ENCODE assay signal across 7 mouse cellular contexts in genomic region chr19:6926559-6927255, GRCm38 (mm10). TPM values are rescaled to one million over a fixed set of nuclear protein-coding genes. Genes with fewer than 3 reads are reported as not detected.
DNase-seq lines count a peak whose midpoint lies in the region; ATAC-seq and TF ChIP-seq lines count a peak whose summit lies in the region.

No protein-coding gene starts in this region.

- no peak overlapping the region for H3K27ac ChIP-seq in heart, postnatal 0 days (ENCODE audit: low read depth)
- H3K27ac ChIP-seq in limb, embryonic 11.5 days (replicated peaks; ENCODE audit: low read depth, low read length) = no peak overlapping the region
- no peak overlapping the region for H3K27ac ChIP-seq in neural tube, embryonic 13.5 days (replicated peaks)

- H3K9ac ChIP-seq in heart, postnatal 0 days (replicated peaks; ENCODE audit: low read depth, low read length) = no peak overlapping the region
- peak overlapping the region; percentile 27; the same call in 1 of the 2 replicates for H3K9ac ChIP-seq in limb, embryonic 11.5 days (ENCODE audit: low read length)
- H3K9ac ChIP-seq in neural tube, embryonic 13.5 days = no peak overlapping the region

- H3K4me3 ChIP-seq in heart, postnatal 0 days (ENCODE audit: low read depth, low read length) = peak overlapping the region; percentile 20; the same call in 1 of the 2 replicates
- H3K4me3 ChIP-seq in limb, embryonic 11.5 days (ENCODE audit: low read depth, low read length) = peak overlapping the region; percentile 15
- peak overlapping the region; percentile 14; the same call in 1 of the 2 replicates for H3K4me3 ChIP-seq in neural tube, embryonic 13.5 days

- H3K36me3 ChIP-seq in heart, postnatal 0 days (replicated peaks; ENCODE audit: control insufficient read depth, insufficient read depth, low read length) = no peaks in the 10 kb centered on the region
- no peaks in the 10 kb centered on the region for H3K36me3 ChIP-seq in limb, embryonic 11.5 days (ENCODE audit: control insufficient read depth, insufficient read depth, low read length)
- no peaks in the 10 kb centered on the region for H3K36me3 ChIP-seq in neural tube, embryonic 13.5 days

- 19% methylated on average over 26 of the region's 26 CpGs for WGBS in heart, postnatal 0 days
- WGBS in limb, embryonic 11.5 days = 10% methylated on average over 26 of the region's 26 CpGs
- WGBS in neural tube, embryonic 13.5 days = 14% methylated on average over 26 of the region's 26 CpGs

- no peak for ATAC-seq in heart, postnatal 0 days (ENCODE audit: insufficient read depth, low read depth)
- ATAC-seq in limb, embryonic 11.5 days (ENCODE audit: insufficient number of reproducible peaks, low FRiP score, low TSS enrichment, low read depth) = no peak
- ATAC-seq in neural tube, embryonic 13.5 days (ENCODE audit: low read depth) = no peak
- no peak for ATAC-seq in frontal cortex, adult (ENCODE audit: low TSS enrichment)

- DNase-seq in urinary bladder, adult 2 months (ENCODE audit: low spot score) = peak; percentile 75
- DNase-seq in urinary bladder, postnatal 10 days (ENCODE audit: low spot score) = no peak
- no peak for DNase-seq in heart, postnatal 0 days (ENCODE audit: low spot score)
- peak; percentile 68 for DNase-seq in limb, embryonic 11.5 days (ENCODE audit: low spot score)
- DNase-seq in cerebellum, adult 9-10 months = no peak

- H3K9me3 ChIP-seq in heart, postnatal 0 days (replicated peaks; ENCODE audit: control insufficient read depth, low read length) = no peaks in the 10 kb centered on the region
- H3K9me3 ChIP-seq in limb, embryonic 11.5 days (ENCODE audit: control insufficient read depth, low read length) = no peaks in the 10 kb centered on the region
- no peaks in the 10 kb centered on the region for H3K9me3 ChIP-seq in neural tube, embryonic 13.5 days

- peaks cover 21% of the 10 kb centered on the region for H3K4me1 ChIP-seq in heart, postnatal 0 days (ENCODE audit: control insufficient read depth, insufficient read depth)
- H3K4me1 ChIP-seq in limb, embryonic 11.5 days (ENCODE audit: control insufficient read depth, insufficient read depth, low read length) = peaks cover 2% of the 10 kb centered on the region; the same call in 1 of the 2 replicates
- peaks cover 28% of the 10 kb centered on the region for H3K4me1 ChIP-seq in neural tube, embryonic 13.5 days (replicated peaks)

- H3K4me2 ChIP-seq in heart, postnatal 0 days (ENCODE audit: low read depth, low read length) = peak overlapping the region; percentile 38
- peak overlapping the region; percentile 32 for H3K4me2 ChIP-seq in limb, embryonic 11.5 days (ENCODE audit: low read depth, severe bottlenecking)
- H3K4me2 ChIP-seq in neural tube, embryonic 13.5 days = peak overlapping the region; percentile 43

- no peak for TF ChIP-seq EP300 in heart, postnatal 0 days (IDR thresholded peaks at IDR 0.05; ENCODE audit: low read depth)

- peaks cover 51% of the 10 kb centered on the region for H3K27me3 ChIP-seq in heart, postnatal 0 days (ENCODE audit: control insufficient read depth, insufficient read depth, low read length)
- peaks cover 78% of the 10 kb centered on the region for H3K27me3 ChIP-seq in limb, embryonic 11.5 days (ENCODE audit: control insufficient read depth, insufficient read depth, low read length)
- peaks cover 88% of the 10 kb centered on the region for H3K27me3 ChIP-seq in neural tube, embryonic 13.5 days

- no peak for TF ChIP-seq CTCF in heart, postnatal 0 days (IDR thresholded peaks at IDR 0.05; ENCODE audit: low read depth)

RNA-seq across cellular contexts. Expression of gene Catsperz, which starts 1.5 kb away (rescaled TPM):
- polyA plus RNA-seq in urinary bladder, adult 2 months (2012; rRNA removed) = 3.6 and 4.1 TPM in 2 replicates
- total RNA-seq in heart, postnatal 0 days (2014; rRNA removed; ENCODE audit: low replicate concordance) = not detected in 2 replicates
- 2.2 and 2.5 TPM in 2 replicates for polyA plus RNA-seq in heart, postnatal 0 days (2015; fragmentation: Nextera tagmentation; extraction: Ambion mirVana)
- 0.71 and 1.3 TPM in 2 replicates for polyA plus RNA-seq in limb, embryonic 11.5 days (2014; fragmentation: Nextera tagmentation; extraction: Ambion mirVana)
- polyA plus RNA-seq in neural tube, embryonic 13.5 days (2015; fragmentation: Nextera tagmentation; extraction: Ambion mirVana) = 3.0 and 7.9 TPM in 2 replicates

RNA-seq across cellular contexts. Expression of gene Esrra, which starts 5.1 kb away (rescaled TPM):
- polyA plus RNA-seq in urinary bladder, adult 2 months (2012; rRNA removed) = 55.8 and 59.1 TPM in 2 replicates
- 189 and 194 TPM in 2 replicates for total RNA-seq in heart, postnatal 0 days (2014; rRNA removed; ENCODE audit: low replicate concordance)
- 49.1 and 51.7 TPM in 2 replicates for polyA plus RNA-seq in heart, postnatal 0 days (2015; fragmentation: Nextera tagmentation; extraction: Ambion mirVana)
- 1.9 and 3.3 TPM in 2 replicates for polyA plus RNA-seq in limb, embryonic 11.5 days (2014; fragmentation: Nextera tagmentation; extraction: Ambion mirVana)
- polyA plus RNA-seq in neural tube, embryonic 13.5 days (2015; fragmentation: Nextera tagmentation; extraction: Ambion mirVana) = 15.5 and 16.9 TPM in 2 replicates

RNA-seq across cellular contexts. Expression of gene Kcnk4, which starts 7.6 kb away (rescaled TPM):
- polyA plus RNA-seq in urinary bladder, adult 2 months (2012; rRNA removed) = 1.6 and 1.8 TPM in 2 replicates
- not detected in 2 replicates for total RNA-seq in heart, postnatal 0 days (2014; rRNA removed; ENCODE audit: low replicate concordance)
- 0.04 and 0.30 TPM in 2 replicates for polyA plus RNA-seq in heart, postnatal 0 days (2015; fragmentation: Nextera tagmentation; extraction: Ambion mirVana)
- 0.24 and 0.31 TPM in 2 replicates for polyA plus RNA-seq in limb, embryonic 11.5 days (2014; fragmentation: Nextera tagmentation; extraction: Ambion mirVana)
- polyA plus RNA-seq in neural tube, embryonic 13.5 days (2015; fragmentation: Nextera tagmentation; extraction: Ambion mirVana) = 3.4 and 5.2 TPM in 2 replicates

RNA-seq across cellular contexts. Expression of gene Bad, which starts 15.0 kb away (rescaled TPM):
- 67.2 and 75.9 TPM in 2 replicates for polyA plus RNA-seq in urinary bladder, adult 2 months (2012; rRNA removed)
- 46.8 and 76.0 TPM in 2 replicates for total RNA-seq in heart, postnatal 0 days (2014; rRNA removed; ENCODE audit: low replicate concordance)
- 60.7 and 62.6 TPM in 2 replicates for polyA plus RNA-seq in heart, postnatal 0 days (2015; fragmentation: Nextera tagmentation; extraction: Ambion mirVana)
- polyA plus RNA-seq in limb, embryonic 11.5 days (2014; fragmentation: Nextera tagmentation; extraction: Ambion mirVana) = 50.2 and 51.7 TPM in 2 replicates
- 90.4 and 95.1 TPM in 2 replicates for polyA plus RNA-seq in neural tube, embryonic 13.5 days (2015; fragmentation: Nextera tagmentation; extraction: Ambion mirVana)

RNA-seq across cellular contexts. Expression of gene Gpr137, which starts 15.6 kb away (rescaled TPM):
- polyA plus RNA-seq in urinary bladder, adult 2 months (2012; rRNA removed) = 46.3 and 52.2 TPM in 2 replicates
- total RNA-seq in heart, postnatal 0 days (2014; rRNA removed; ENCODE audit: low replicate concordance) = 23.4 and 46.1 TPM in 2 replicates
- polyA plus RNA-seq in heart, postnatal 0 days (2015; fragmentation: Nextera tagmentation; extraction: Ambion mirVana) = 16.8 and 20.9 TPM in 2 replicates
- 19.1 and 22.6 TPM in 2 replicates for polyA plus RNA-seq in limb, embryonic 11.5 days (2014; fragmentation: Nextera tagmentation; extraction: Ambion mirVana)
- 50.6 and 57.0 TPM in 2 replicates for polyA plus RNA-seq in neural tube, embryonic 13.5 days (2015; fragmentation: Nextera tagmentation; extraction: Ambion mirVana)

Comparison
In these comparisons a context has a peak if more than half of its experiments do, and no peak if none do; other contexts are left out.
1. DNase-seq: peak in urinary bladder, adult 2 months (single experiment) and limb, embryonic 11.5 days (single experiment); none in urinary bladder, postnatal 10 days (single experiment), heart, postnatal 0 days (single experiment) and cerebellum, adult 9-10 months (single experiment).
2. Peak in every context shown above with its lines, with median percentiles within 50 percentile points of each other: H3K4me2 ChIP-seq and H3K4me3 ChIP-seq.